Mouse (Mus musculus): ENCODE measurements around the gene Mrpl58. TPM values are rescaled to one million over a fixed set of nuclear protein-coding genes. Genes with fewer than 3 reads are reported as not detected.
"Not testable (repeated sequence)": the region's sequence is repeated elsewhere in the genome, so short reads cannot be mapped to it uniquely, and the experiment has no call there.

Gene Mrpl58
- total RNA-seq, 4 experiments from 2014 or later = 79.1 to 92.9 (median 87.4) TPM

- no peak for DNase-seq (ENCODE audit: low spot score in 2 of 2)
Observed at GRCm38 (mm10) chr11:115424666-115425065, 21.1 kb downstream of the Mrpl58 start.

- DNase-seq (ENCODE audit: low spot score in 2 of 2) = no peak
Observed at GRCm38 (mm10) chr11:115425671-115426070, 22.1 kb downstream of the Mrpl58 start.

GRCm38 (mm10) chr11:115427482-115428331, 24.2 kb downstream of the Mrpl58 start:
- DNase-seq (ENCODE audit: low spot score in 2 of 2) = peak; percentile 28 to 41

GRCm38 (mm10) chr11:115429307-115429706, 25.8 kb downstream of the Mrpl58 start:
- no peak for DNase-seq (ENCODE audit: low spot score in 2 of 2)

- DNase-seq (ENCODE audit: low spot score in 2 of 2) = no peak
Observed at GRCm38 (mm10) chr11:115430561-115430960, 27.0 kb downstream of the Mrpl58 start.

GRCm38 (mm10) chr11:115432814-115433213, 29.3 kb downstream of the Mrpl58 start:
- no peak for DNase-seq (ENCODE audit: low spot score in 2 of 2)

- DNase-seq (ENCODE audit: low spot score in 2 of 2) = no peak
Observed at GRCm38 (mm10) chr11:115433342-115433741, 29.8 kb downstream of the Mrpl58 start.

- DNase-seq (ENCODE audit: low spot score in 2 of 2) = no peak
Observed at GRCm38 (mm10) chr11:115435596-115436337, 32.2 kb downstream of the Mrpl58 start.

- no peak for DNase-seq (ENCODE audit: low spot score in 2 of 2)
Observed at GRCm38 (mm10) chr11:115437571-115438122, 34.1 kb downstream of the Mrpl58 start.

GRCm38 (mm10) chr11:115439326-115439725, 35.8 kb downstream of the Mrpl58 start:
- DNase-seq (ENCODE audit: low spot score in 2 of 2) = no peak

GRCm38 (mm10) chr11:115439906-115440595, 36.5 kb downstream of the Mrpl58 start, which contains the start of gene Trim80:
TSS of gene Trim80 (plus strand) at chr11:115440545.
- DNase-seq (ENCODE audit: low spot score in 2 of 2) = no peak

- DNase-seq (ENCODE audit: low spot score in 2 of 2) = no peak
Observed at GRCm38 (mm10) chr11:115441417-115441816, 37.9 kb downstream of the Mrpl58 start.

GRCm38 (mm10) chr11:115446906-115447305, 43.4 kb downstream of the Mrpl58 start:
- DNase-seq (ENCODE audit: low spot score in 2 of 2) = no peak

- no peak for DNase-seq (ENCODE audit: low spot score in 2 of 2)
Observed at GRCm38 (mm10) chr11:115447321-115447885, 43.9 kb downstream of the Mrpl58 start.

GRCm38 (mm10) chr11:115448075-115448474, 44.5 kb downstream of the Mrpl58 start:
- no peak for DNase-seq (ENCODE audit: low spot score in 2 of 2)

GRCm38 (mm10) chr11:115448998-115449397, 45.4 kb downstream of the Mrpl58 start:
- no peak for DNase-seq (ENCODE audit: low spot score in 2 of 2)

- DNase-seq (ENCODE audit: low spot score in 2 of 2) = no peak
Observed at GRCm38 (mm10) chr11:115450176-115450575, 46.6 kb downstream of the Mrpl58 start.

- no peak for DNase-seq (ENCODE audit: low spot score in 2 of 2)
Observed at GRCm38 (mm10) chr11:115451781-115452241, 48.3 kb downstream of the Mrpl58 start.

- DNase-seq (ENCODE audit: low spot score in 2 of 2) = no peak
Observed at GRCm38 (mm10) chr11:115452281-115452860, 48.8 kb downstream of the Mrpl58 start.

- DNase-seq (ENCODE audit: low spot score in 2 of 2) = no peak
Observed at GRCm38 (mm10) chr11:115453306-115453705, 49.8 kb downstream of the Mrpl58 start.

GRCm38 (mm10) chr11:115454822-115455221, 51.3 kb downstream of the Mrpl58 start:
- not testable (repeated sequence) for DNase-seq (ENCODE audit: low spot score in 2 of 2)
